Mouse (Mus musculus) spleen, adult 2 months (tissue): ENCODE measurements around the gene Hivep3. TPM values are rescaled to one million over a fixed set of nuclear protein-coding genes. Genes with fewer than 3 reads are reported as not detected.

Experiments
- DNase-seq, 2 experiments: peaks; one replicate each; pipeline versions ENCODE4 v3.0.0 to v3.0.0-alpha.2; 2012 to 2021; ENCODE audit warnings: low spot score in 2 of 2, low read depth in 1 of 2
- H3K27ac ChIP-seq: fragments of 200-500 bp; 2 replicates; pipeline ENCODE4 v1.5.1; 2012; ENCODE audit warnings: low read length, inconsistent platforms; ENCODE audit not compliant: insufficient read depth
- H3K27me3 ChIP-seq: fragments of 200-500 bp; 2 replicates; pipeline ENCODE4 v1.6.1; 2012; ENCODE audit warnings: mild to moderate bottlenecking, moderate library complexity, low read length, inconsistent platforms; ENCODE audit not compliant: control insufficient read depth, insufficient read depth
- H3K36me3 ChIP-seq: fragments of 200-500 bp; 2 replicates; pipeline ENCODE4 v1.6.1; 2012; ENCODE audit warnings: mild to moderate bottlenecking, low read length, inconsistent platforms; ENCODE audit not compliant: control insufficient read depth, insufficient read depth
- H3K4me1 ChIP-seq: fragments of 200-500 bp; 2 replicates; pipeline ENCODE4 v1.6.1; 2011; ENCODE audit warnings: inconsistent platforms; ENCODE audit not compliant: control insufficient read depth, insufficient read depth, insufficient read length
- H3K4me3 ChIP-seq: fragments of 200-500 bp; 2 replicates; pipeline ENCODE4 v1.5.1; 2011; ENCODE audit warnings: mild to moderate bottlenecking, inconsistent platforms; ENCODE audit not compliant: insufficient read depth, insufficient read length; ENCODE audit errors: extremely low read depth
- CTCF ChIP-seq: fragments of 200-500 bp; IDR thresholded peaks from 2 replicates; pipeline ENCODE4 v1.5.1; 2011; ENCODE audit warnings: mild to moderate bottlenecking, inconsistent platforms; ENCODE audit not compliant: insufficient read depth, insufficient read length, insufficient replicate concordance; ENCODE audit errors: extremely low read depth
- POLR2A ChIP-seq: fragments of 200-500 bp; IDR thresholded peaks from 2 replicates; pipeline ENCODE4 v1.6.1; 2011; ENCODE audit warnings: low read depth, low read length, inconsistent platforms
- WGBS: fragments of 180-500 bp; shearing (Covaris S2); methylation state at CpG from one replicate; pipeline ENCODE4 v1.1.7; 2018; 5-methylcytosine and 5-hydroxymethylcytosine counted together
- polyA plus RNA-seq: library from polyadenylated mRNA; depleted of rRNA; stranded (reverse); fragments of >200 nt; gene quantifications from 2 replicates; pipeline ENCODE4 v1.2.3, GENCODE M21; 2012

The Hivep3 gene
- polyA plus RNA-seq, 1 experiment: 8.7 TPM

DNA sequence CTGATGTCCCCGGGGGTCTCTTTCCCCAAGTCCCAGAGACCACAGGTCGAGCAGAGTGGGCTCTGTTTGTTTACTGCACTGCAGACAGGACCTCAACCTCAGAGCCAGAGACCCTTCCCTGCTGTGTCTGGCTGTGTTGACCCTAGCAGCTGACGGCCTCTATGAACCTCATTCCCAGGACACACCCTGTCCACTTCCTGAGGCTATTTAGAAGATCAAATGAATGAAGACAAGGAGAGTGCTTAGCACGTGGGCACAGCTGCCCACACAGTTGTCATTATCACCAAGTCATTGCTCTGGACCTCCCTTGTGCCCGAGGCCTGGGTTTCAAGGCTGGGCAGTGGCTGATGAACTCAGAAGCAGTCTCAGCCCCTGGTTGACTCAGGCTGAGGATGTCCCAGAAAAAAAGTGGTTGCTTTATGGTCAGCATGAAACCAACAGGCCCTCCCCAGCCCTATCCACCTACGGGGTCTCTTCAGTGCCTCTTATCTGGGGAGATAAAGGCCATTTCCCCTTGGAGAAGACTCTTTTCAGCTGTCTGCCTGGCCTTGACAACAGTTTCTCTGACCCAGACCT, 416.8 kb downstream of the Hivep3 start:
- Histone ChIP-seq H3K4me1 (peaks cover 3% of the 10 kb centered on the region), H3K4me3 (no peak overlapping the region), H3K27me3 (no peaks in the 10 kb centered on the region), H3K27ac (no peak overlapping the region), H3K36me3 (no peaks in the 10 kb centered on the region)
- no peak for DNase-seq
- TF ChIP-seq CTCF (no peak), POLR2A (no peak)
- 69% methylated on average over 6 of the region's 6 CpGs for WGBS

DNA sequence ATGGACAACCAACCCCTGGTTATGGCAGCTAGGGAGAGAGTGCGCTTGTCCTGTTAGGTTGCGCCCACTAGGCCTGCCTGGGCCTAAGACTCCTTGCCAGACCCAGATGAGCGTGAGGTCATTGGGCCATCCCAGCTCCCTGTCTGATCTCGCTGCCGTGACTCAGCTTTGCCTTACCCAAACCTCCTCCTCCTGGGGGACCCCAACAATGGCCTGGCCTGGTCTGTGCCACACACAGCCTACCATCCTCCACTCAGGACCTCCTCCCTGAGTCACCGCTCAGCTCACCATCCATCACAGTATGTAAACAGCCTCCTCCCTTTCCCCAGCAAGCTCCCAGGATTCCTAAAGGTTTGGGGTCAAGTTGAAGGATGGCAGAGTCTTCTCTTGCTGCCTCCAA, 418.3 kb downstream of the Hivep3 start:
- 93% methylated on average over 6 of the region's 6 CpGs for WGBS
- H3K36me3 ChIP-seq: no peaks in the 10 kb centered on the region
- H3K27me3 ChIP-seq: no peaks in the 10 kb centered on the region

DNA sequence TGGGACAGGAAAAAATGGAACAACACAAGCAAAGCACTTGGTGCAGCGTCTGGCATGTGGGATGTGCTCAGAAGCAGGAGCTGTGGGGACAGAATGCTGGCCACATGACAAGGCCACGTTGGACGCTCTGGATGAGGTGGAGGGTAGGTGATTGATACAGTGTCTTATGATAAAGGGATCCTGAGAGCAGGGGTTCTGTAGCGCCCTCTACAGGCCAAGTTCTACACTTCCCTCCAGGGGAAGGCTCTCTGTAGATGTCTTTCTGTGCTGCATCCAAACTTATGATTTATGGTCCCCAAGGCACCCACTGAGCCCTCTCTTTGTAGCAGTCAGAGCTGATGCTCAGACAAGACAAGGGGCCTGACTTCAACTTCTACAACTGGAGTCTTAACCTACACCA, 419.1 kb downstream of the Hivep3 start:
- Histone ChIP-seq H3K27me3 (no peaks in the 10 kb centered on the region), H3K4me3 (no peak overlapping the region), H3K4me1 (peaks cover 3% of the 10 kb centered on the region), H3K36me3 (no peaks in the 10 kb centered on the region), H3K27ac (no peak overlapping the region)
- DNase-seq: no peak
- TF ChIP-seq POLR2A (no peak), CTCF (no peak)
- 67% methylated on average over 4 of the region's 4 CpGs for WGBS

More for the DNA sequence above, 418.3 kb downstream of the Hivep3 start:
- TF ChIP-seq POLR2A (no peak), CTCF (no peak)
- Histone ChIP-seq H3K27ac (no peak overlapping the region), H3K4me1 (peaks cover 3% of the 10 kb centered on the region), H3K4me3 (no peak overlapping the region)
- DNase-seq: no peak

DNA sequence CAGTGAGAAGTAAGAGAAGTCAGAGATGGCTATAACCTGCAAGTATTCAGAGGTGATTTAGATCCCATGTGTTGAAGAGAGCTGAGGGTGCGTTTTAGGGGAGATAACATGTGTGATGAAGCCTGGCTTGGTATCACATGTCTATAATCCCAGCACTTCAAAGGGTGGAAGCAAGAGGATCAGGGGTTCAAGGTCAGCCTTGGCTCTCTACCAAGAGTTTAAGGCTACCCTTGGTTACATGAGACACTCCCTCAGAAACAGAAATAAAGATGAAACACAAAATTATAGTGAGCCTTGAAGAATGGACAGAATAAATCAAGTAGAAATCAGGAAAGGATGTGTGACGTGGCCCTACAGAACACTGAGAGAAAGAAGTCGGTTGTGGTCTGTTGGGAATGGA, 420.2 kb downstream of the Hivep3 start:
- H3K36me3 ChIP-seq: no peaks in the 10 kb centered on the region
- no peak for TF ChIP-seq CTCF
- no peak for TF ChIP-seq POLR2A
- H3K27me3 ChIP-seq: no peaks in the 10 kb centered on the region
- 86% methylated on average over 3 of the region's 3 CpGs for WGBS
- peaks cover 2% of the 10 kb centered on the region for H3K4me1 ChIP-seq
- no peak for DNase-seq
- H3K27ac ChIP-seq: no peak overlapping the region
- H3K4me3 ChIP-seq: no peak overlapping the region

DNA sequence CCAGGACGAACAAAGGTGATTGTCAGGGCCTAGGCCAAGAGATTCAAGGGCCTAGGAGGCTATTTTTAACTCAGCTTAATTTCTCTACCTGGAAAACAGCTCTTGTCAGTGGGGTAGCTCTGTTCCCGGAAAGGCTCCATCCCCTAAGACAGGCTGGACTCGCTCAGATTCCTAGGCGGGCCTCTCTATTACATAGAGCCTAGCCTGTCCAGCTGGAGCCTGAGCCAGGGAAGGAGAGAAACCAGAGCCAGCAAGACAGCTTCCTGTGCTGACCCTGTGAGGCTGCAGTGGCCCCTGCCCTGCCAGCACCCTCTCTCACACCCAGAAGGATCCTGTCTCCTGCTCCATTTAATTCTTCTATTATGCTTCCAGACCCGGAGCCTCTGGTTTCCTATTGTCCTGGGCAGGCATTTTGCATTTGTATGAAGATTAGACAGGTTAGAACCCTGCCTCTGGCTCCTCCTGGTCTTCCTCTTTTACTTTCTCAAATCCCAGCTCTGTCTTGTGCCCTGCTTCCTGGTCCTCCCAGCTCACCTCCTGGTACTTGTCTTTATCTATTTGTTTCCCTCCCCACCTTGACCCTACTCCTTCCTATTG, 425.2 kb downstream of the Hivep3 start:
- DNase-seq: no peak
- Histone ChIP-seq H3K27me3 (no peaks in the 10 kb centered on the region), H3K4me1 (no peaks in the 10 kb centered on the region), H3K27ac (no peak overlapping the region), H3K4me3 (no peak overlapping the region), H3K36me3 (no peaks in the 10 kb centered on the region)
- TF ChIP-seq POLR2A: no peak
- no peak for TF ChIP-seq CTCF
- 89% methylated on average over 5 of the region's 5 CpGs for WGBS

DNA sequence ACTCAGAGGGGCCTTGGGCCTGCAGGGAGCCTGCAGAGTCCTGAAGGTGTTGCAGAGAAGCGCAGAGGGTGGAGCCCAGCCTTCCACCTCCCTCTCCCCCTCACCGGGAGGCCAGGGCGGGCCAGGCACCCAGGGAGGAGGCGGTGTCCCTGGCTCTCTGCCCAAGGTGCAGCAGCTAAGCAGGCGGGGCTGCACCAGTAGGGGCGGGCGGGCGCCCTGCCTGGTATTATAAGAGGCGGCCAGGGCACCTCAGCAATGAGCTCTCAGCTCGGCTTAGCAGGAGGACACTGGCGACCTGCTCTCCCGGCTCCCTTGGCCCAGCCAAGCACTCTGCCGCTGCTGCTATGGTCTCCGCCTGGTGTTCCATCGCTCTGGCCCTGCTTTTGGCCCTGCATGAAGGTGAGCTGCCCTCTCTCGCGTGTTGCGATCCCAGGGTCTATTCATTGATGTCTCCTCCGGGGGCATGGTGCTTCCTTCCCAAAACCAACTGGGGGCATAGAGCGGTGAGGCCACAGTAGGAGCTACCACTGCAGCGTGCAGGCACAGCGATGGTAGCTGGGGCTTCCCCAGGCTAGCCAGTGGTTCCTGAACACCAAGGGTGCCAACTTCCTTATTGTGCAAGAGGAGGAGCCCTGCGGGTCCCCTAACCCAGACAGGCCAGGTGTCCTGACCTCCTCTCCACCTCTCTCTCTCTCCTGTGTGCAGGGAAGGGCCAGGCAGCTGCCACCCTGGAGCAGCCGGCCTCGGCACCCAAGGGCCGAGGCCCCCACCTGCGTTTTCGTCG, 427.8 kb downstream of the Hivep3 start, which contains the start of gene Edn2:
Gene Edn2 (plus strand): TSS at position 41 of the 784 bp plus-strand sequence.
- no peaks in the 10 kb centered on the region for H3K27me3 ChIP-seq
- WGBS: 13% methylated on average over 29 of the region's 29 CpGs
- H3K4me3 ChIP-seq: no peak within 1 kb of the TSS
- no peak within 1 kb of the TSS for H3K27ac ChIP-seq
- H3K36me3 ChIP-seq: no peaks in the 10 kb centered on the region
- no peaks in the 10 kb centered on the region for H3K4me1 ChIP-seq
- DNase-seq: no peak
- TF ChIP-seq CTCF (no peak), POLR2A (no peak)
